Mouse (Mus musculus) 3134 (cell line): ENCODE measurements around the gene Gtf2h3.
"Not testable (repeated sequence)": the region's sequence is repeated elsewhere in the genome, so short reads cannot be mapped to it uniquely, and the experiment has no call there.

Experiments
- DNase-seq: peaks from one replicate; pipeline ENCODE4 v3.0.0-alpha.2; 2011; ENCODE audit warnings: low spot score; ENCODE audit not compliant: insufficient read length; ENCODE audit errors: extremely low read depth

Gtf2h3 gene

GRCm38 (mm10) chr5:124578633-124579317, at the start of gene Gtf2h3, which contains the start of gene Eif2b1:
Gene Gtf2h3 (plus strand): TSS chr5:124579140.
Gene Eif2b1 (minus strand): TSS chr5:124579131.
- peak; percentile 96 for DNase-seq

- DNase-seq: no peak
Measured at GRCm38 (mm10) chr5:124529191-124529651, 49.7 kb upstream of the Gtf2h3 start.

- DNase-seq: no peak
Measured at GRCm38 (mm10) chr5:124529697-124530096, 49.2 kb upstream of the Gtf2h3 start.

GRCm38 (mm10) chr5:124530655-124531582, 48.0 kb upstream of the Gtf2h3 start, which contains the start of gene Rilpl1:
Gene Rilpl1 (minus strand): TSS chr5:124531391.
- DNase-seq: peak; percentile 74

DNA sequence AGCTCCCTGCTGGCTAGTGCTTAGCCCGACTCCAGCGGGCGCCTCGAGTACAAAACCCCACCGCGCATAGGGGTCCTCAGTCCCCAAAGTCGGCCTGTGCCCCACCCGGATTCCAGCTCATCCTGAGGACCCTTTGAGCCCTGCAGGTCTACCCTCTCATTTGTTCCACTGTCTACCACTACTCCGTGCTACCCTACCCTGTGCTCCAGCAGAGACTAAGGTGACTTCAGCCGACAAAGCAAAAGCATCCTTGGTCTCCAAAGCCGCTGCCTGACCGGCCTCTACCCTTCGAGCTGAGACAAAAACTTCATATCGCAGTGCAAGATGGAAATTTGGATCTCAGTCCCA, 47.4 kb upstream of the Gtf2h3 start:
- no peak for DNase-seq

GRCm38 (mm10) chr5:124532451-124532850, 46.5 kb upstream of the Gtf2h3 start:
- DNase-seq: no peak

- DNase-seq: no peak
Measured at GRCm38 (mm10) chr5:124535016-124535415, 43.9 kb upstream of the Gtf2h3 start.

- no peak for DNase-seq
Measured at GRCm38 (mm10) chr5:124536776-124537175, 42.2 kb upstream of the Gtf2h3 start.

GRCm38 (mm10) chr5:124538813-124539792, 39.8 kb upstream of the Gtf2h3 start:
- DNase-seq: peak; percentile 68

DNA sequence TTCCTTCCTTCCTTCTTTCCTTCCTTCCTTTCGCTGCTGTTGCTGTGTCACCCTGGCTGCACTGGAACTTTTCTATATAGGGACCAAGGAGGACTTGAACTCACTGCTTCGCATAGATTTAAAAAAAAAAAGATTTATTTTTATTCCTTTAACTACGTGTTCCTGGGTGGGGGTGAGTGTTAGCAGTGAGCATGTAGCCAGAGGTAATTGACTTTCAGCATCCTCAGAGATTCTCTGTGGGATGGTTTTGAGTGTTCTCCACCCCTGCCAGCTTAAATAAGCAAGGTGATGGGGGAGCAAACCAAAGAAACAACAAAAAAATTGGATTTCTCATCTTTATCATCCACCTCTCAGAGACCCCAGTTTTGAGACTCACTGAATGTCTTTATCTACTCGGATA, 39.0 kb upstream of the Gtf2h3 start:
- DNase-seq: no peak

- peak; percentile 97 for DNase-seq
Measured at GRCm38 (mm10) chr5:124540383-124540786, 38.6 kb upstream of the Gtf2h3 start, which contains the start of gene Tmed2. Gene Tmed2 (plus strand): TSS chr5:124540695.

GRCm38 (mm10) chr5:124540905-124541601, 37.9 kb upstream of the Gtf2h3 start:
- peak; percentile 78 for DNase-seq

- no peak for DNase-seq
Measured at GRCm38 (mm10) chr5:124541602-124541973, 37.4 kb upstream of the Gtf2h3 start.

GRCm38 (mm10) chr5:124550737-124551136, 28.2 kb upstream of the Gtf2h3 start:
- not testable (repeated sequence) for DNase-seq

DNA sequence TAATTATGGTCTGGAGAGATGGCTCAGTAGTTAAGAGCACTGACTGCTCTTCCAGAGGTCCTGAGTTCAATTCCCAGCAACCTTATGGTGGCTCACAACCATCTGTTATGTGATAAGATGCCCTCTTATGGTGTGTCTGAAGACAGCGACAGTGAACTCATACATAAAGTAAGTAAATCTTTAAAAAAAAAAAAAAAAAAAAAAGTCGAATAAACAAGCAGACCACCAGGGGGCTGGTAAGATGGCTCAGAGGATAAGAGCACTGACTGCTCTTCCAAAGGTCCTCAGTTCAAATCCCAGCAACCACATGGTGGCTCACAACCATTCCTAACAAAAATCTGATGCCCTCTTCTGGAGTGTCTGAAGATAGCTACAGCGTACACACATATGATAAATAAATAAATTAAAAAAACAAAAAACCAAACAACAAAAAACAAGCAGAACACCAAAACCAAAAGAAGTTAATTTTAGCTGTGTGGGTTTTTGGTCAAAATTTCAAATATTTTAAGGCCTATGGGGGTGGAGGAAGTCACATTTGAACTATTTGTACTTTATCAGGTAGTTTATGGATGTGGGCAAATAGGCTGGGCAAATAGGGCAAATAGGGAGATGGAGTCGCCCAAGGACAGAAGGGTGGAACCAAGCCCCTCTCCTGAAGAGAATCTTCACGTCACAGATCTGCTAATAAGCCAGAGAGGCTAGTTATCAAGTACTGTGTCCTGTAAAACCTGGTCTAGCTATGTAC, 27.4 kb upstream of the Gtf2h3 start:
- not testable (repeated sequence) for DNase-seq

DNA sequence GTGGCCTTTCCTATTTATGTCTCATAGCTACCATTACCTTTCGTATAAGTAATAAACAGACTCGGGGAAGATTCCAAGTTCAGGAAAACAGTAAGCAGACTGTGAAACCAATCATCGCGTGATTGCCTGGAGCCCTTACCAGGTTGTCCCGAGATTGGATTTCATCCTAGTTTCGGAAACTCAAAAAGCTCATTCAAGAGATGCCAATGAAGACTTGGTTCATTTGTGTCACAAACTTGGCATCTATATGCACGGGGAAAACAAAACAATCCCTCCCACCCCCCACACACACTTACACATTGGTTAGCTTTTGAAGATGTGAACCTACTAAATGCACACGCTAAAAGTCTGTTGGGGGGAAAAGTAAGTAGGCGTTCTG, 26.9 kb upstream of the Gtf2h3 start:
- DNase-seq: no peak

DNA sequence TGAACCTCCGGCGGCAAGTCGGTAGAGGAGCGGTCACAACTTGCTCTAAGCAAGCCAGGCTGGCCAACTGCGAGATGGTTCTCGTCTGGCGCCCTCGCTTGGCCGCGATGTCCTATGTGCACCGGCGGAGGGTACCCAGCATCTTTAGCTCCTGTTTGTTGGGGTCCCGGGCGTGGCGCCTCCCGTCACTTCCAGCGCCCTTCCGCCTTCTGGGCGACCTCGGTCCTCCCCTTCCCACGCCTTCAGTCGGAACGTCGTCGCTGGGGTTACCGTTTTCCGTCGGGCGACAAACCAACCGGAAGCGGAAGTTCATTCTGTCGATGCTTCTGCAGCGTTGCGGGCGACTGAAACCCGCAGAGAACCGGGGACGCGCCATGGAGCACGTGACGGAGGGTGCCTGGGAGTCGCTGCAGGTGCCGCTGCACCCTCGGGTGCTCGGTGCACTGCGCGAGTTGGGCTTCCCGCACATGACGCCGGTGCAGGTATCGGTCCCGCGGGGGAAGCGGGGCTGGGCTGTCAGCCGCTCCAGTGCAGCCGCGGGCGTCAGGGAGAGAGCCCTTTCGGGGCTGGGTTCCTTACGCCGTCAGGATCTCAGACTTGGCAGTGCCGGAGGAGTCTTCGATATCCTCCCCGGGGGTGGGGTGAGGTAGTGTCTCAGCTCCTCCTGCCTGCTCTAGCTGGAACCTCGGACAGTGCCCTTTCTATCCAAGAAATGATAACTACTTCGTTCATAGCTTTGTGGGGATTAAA, 26.2 kb upstream of the Gtf2h3 start, which contains the start of gene Ddx55:
Ddx55 (plus strand) TSS at position 307 of the 750 bp plus-strand sequence.
- peak; percentile 96 for DNase-seq

- no peak for DNase-seq
Measured at GRCm38 (mm10) chr5:124553607-124554006, 25.3 kb upstream of the Gtf2h3 start.
